Mouse (Mus musculus) retina, embryonic 14.5 days (tissue): ENCODE data around the gene Anks1b.

Experiments used
- DNase-seq: peaks from one replicate; pipeline ENCODE4 v3.0.0-alpha.2; 2015; ENCODE audit warnings: low spot score

Anks1b gene

DNA sequence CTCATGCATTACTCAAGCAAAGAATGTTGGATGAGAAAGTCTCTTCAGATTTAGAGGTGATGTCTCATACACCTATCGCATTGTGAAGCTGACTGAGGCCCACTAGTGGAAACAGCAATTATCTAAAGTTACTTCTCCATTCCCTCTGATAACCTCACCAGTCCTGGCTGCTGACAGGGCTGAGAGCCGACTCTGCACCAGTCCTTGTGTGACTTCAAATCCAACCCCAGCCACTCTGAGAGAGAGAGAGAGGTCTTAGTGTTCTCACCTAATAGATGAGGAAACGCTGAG, 991.2 kb downstream of the Anks1b start:
- no peak for DNase-seq

DNA sequence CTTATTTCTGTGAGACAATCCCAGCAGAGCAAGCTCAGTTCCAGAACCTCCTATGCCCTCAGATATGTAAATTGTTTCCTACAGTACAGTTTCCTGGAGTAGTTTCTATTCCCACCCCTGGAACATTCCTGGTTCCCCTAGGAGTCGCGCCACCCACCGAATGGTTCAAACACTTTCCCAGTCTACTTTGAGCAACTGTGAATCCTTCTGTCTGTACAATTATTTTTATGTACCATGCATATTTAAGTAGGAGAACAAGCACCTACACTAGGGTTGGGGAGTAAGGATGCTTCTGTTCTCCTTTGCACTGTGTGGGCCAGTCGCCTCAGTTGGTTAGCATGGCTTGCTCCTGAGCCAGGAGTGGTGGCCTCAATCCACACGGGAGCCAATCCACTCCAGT, 999.9 kb downstream of the Anks1b start:
- no peak for DNase-seq

DNA sequence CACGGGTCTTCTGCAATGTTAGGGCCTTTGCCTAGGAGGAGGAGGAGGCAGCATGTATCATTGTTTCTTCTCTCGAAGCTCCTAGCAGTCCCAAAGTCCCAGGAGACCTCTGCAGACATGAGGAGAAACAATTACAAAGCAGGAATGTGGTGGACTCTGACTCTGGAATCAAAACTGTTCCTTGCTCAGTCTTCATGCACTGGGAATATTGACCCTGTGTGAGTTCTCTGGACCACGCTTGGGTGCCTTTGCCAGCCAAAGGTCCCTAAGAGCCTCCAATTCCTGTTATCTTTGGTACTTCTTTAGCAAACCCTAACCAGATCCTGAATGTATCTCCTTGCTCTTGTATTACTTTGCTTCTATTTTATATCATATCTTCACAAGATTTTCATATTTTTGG, 1000.9 kb downstream of the Anks1b start:
- DNase-seq: no peak

DNA sequence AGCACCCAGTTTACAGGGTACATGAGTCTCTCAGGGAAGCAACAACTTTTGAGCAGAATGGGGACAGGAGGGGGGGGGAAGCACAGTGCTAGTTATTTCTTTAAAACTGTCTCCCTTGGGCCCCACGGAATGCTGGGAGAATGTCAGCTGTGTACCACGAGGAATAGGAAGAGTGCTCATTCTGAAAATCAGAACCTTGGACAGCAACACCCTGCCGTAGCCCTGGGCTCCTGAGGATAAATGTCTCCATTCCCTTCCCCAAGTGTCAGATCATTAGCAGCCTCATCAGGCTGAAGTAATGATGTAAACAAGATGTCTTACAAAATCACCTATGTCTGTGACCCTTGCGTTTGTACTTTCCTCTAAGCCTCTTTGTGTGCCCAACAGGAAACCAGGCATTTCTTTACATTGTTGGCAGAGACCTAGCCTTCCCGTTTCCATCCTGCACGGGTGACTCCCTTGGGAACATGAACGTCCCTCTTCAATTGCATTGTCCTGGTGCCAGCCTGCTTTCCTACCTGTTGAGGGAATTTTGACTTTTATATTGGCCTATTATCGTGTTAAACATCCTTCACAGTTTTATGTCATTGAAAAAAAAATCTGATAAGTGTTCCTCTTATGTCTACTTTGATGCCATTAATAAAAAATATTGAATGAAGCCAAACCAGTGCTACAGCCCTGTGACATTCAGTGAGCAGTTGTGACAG, 1007.7 kb downstream of the Anks1b start:
- peak; percentile 66 for DNase-seq

DNA sequence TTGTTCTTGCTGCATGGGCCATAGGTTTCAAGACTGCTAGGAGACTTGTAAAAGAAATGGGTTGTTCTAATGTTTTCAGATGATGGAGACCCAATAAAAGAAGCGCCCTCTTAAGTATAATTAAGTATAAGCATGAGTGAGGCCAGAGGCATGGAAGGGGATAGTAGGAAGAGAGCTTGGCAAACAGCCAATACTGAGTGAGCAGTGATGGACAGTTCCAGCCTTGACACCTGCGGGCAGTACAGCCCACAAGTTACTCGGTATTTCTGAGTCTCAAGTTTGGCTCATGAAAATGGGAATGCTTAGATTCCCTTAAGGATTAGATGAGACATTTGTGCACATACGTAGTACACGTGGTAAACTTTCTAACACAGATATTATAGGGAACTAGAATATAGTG, 1016.3 kb downstream of the Anks1b start:
- no peak for DNase-seq

DNA sequence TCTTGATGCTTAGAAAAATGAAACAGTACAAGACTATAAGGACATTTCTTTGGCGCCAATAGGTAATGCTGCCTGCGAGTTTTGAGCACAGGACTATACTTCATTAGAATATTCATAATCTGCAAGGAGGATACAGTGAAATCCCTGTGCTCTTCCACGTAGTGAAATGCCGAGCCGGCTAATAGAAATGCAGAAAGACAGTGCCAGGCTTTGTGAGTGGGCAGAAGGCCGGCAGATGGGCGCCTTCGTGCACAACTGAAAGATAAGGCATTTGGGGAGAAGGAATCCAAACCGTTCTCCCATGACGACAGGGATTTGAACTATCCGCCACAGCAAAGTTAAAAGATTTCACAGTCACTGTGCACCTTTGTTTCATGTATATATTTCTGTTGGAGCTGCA, 1019.4 kb downstream of the Anks1b start:
- no peak for DNase-seq

DNA sequence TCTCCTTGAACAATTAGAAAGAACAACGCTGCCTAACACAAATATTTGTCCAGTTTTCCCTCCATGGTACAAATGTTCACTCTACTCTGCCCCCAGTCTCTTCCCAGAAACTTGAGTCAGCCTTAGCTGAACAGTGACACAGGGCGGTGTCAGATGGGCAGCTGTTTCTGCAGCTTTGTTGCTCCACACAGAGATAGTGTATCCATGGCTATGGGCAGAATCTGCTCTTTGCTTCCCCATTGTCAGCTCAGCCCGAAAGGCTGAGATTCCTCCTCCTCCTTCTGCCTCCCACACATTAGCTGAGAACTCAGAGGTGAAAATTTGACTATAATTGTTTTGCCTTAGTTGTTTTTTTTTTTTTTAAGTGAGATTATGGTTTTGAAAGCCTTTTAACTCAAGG, 1024.6 kb downstream of the Anks1b start:
- DNase-seq: no peak

DNA sequence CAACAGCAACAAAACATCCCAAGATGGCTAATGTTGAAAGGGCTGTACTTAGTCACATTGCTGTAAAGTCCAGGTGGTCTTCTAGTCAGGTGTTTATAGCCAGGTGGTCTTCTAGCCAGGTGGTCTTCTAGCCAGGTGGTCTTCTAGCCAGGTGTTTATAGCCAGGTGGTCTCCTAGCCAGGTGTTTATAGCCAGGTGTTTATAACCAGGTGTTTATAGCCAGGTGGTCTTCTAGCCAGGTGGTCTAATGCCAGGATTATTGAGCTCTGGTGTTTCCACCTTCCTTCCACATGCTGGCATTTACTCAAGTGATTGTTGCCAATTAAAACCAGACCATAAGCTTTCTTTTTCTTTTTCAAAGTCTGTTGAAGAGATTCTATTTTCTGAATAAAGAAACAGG, 1030.9 kb downstream of the Anks1b start:
- DNase-seq: no peak

DNA sequence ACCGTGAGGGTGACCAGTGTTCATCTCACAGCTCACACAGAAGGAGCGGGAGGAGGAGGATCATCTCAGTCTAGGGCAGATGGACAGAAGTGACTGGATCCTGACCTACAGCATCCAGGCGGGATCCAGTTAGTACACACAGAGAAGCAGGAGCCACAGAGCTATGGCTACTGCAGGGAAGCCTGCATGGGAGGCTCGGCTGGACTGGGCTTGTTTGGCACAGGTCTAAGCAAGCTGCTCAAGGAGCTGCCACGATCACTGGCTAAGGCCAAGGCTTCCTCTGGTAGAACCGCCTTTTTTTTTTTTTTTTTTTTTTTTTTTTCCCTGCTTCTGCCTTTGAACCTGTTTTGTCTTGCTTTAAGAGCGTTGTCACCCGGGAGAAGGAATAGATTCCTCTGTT, 1034.1 kb downstream of the Anks1b start:
- DNase-seq: no peak

DNA sequence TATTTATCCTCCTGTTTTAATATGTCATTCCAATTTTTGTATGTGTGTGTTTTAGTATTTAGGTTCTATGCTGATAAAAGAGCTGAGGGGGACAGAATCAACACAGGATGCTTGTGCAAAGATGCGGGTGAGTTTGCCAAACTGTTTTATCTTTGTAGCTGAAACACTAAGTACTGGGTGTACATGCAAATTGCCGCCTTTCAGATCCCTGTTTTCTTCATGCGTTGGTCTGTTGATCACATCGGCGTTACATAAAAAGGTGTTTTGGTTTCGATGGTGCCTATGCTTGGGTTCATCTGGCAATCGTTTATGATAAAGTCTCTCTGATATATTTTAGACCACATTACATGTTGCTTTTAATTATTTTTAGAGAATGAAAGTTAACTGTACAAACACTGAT, 1050.2 kb downstream of the Anks1b start:
- no peak for DNase-seq

DNA sequence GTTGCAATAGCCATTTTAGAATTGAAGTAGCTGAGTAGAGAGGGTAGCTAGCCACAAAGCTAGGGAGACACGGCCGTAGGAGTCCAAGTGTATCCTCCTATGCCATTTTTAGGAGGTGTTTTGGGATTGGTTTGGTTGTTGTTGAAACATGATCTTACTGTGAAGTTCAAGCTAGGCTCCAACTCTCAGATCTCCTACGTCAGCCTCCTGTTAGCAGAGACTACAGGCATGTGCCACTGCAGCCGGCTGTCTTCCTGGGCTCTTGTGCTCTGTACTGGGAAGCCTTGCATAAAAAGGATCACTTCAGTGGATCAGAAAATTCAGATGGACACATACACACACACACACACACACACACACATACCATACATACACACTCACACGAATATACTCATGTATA, 1059.8 kb downstream of the Anks1b start:
- no peak for DNase-seq

DNA sequence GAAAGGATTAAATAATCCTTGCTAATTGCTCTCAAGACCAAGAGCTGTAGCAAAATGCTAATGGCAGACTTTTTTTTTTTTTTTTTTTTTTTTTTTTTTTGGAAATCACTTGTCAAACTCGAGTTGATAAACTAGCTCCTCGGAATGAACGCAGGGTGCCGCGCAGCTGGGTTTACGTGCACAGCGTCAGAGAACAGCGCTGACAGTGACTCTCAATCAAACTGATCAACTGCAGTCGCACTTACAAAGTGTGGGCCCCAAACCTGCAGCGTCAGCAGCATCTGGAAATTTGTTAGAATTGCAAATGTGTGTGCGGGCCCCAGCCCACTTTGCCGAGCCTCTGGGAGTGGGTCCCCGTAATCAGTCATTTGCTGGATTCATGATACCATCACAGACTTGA, 1061.4 kb downstream of the Anks1b start:
- DNase-seq: no peak

DNA sequence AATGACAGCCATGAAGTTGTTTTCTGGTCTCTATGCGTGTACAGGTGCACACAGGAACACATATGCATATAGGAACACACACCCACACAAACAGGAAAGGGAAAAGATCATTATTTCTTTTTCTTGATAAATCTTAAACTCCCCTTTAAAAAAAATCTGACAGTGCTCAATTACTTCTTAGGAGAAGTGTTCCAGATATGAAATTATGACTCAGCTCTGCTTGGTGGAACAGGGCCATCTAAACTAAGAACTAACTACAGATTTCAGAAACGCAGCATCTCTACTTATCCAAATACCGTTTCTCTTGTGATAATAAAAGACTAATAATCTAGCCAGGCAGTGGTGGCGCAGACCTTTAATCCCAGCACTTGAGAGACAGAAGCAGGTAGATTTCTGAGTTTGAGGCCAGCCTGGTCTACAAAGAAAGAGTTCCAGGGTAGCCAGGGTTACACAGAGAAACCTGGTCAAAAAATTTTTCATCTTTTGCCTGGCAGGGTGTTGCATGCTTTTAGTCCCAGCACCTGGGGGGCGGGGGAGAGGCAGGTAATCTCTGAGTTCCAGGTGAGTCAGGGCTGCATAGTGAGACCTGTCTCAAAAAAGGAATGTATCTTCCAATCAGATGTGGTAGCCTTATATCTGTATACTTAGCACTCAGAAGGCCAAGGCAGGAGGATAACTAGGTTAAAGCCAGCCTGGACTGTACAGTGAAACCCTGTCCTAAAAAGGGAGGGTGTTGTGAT, 1064.6 kb downstream of the Anks1b start:
- DNase-seq: no peak

DNA sequence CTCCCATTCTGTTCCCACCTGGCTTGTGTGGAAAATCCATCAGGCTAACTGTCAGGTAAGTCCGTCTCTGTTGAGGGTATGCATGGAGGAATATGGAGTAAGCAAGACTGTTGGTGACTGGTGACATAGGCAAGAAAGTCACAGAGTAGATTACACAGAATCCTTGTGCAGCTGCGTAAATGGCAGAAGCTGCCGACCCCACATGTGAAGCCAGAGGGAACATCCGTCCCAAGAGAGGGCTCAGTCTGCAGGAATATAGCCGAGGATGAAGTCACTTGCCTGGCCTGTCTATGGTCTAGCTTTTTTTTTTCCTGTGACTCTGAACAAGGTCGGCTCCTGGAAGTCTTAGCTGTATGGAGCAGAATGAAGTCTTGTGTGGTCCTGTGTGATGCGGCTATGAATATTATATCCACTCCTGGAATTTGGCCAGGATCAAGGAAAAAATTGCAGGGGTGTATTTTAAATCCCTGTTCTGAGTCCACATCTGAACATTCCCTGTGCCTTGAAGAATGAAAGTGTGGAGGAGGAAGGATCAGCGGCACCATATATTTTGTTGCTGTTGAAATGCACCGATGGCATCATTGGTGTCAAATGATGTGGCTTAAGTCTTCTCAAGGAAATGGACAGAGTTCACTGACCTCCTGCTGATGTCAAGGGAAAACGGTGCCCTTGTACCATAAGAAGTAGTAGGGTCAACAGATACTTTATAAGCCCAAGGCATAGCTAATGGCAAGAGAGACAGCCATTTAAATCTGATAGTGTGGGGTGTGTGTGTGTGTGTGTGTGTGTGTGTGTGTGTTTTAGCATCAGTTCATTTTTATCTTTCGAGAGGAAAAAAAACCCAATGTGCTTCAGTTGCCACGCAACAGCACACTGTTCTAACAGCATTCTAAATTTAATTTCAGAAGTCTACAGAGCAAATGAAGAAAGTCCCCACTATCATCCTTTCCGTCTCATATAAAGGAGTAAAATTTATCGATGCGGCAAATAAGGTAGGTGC, 1067.5 kb downstream of the Anks1b start:
- DNase-seq: no peak

DNA sequence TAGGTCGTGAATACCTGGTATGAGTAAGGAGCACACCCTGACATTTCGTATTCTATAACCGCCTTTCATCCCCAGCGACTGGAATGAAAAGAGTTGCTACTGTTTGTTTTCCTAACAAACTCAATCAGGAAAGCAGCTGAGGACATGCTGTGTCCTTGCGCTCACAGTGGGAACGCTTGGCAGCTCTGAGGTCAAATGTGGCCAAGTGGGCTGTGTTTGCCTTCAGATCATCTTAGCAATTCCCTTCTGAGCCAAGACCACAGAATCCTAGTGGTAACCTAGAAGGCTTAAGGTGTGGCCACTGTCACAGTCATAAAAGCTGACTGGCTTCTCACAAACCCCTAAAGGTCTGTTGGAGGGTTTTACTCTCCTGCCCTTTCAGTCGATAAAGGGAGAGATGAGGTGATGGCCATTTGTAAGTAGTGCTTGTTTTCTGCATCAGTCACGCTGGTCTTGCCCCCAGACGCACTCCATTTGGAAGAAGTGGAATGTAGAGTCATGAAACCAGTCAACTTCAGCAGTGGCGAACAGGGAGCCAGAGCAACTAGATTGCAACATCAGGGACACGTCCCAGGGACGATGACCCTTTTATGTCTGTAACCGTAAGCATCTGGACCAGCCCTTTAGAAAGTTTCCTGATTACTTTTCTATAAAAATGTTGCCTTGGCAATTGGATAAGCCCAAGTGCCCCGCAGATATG, 1068.8 kb downstream of the Anks1b start:
- DNase-seq: no peak

DNA sequence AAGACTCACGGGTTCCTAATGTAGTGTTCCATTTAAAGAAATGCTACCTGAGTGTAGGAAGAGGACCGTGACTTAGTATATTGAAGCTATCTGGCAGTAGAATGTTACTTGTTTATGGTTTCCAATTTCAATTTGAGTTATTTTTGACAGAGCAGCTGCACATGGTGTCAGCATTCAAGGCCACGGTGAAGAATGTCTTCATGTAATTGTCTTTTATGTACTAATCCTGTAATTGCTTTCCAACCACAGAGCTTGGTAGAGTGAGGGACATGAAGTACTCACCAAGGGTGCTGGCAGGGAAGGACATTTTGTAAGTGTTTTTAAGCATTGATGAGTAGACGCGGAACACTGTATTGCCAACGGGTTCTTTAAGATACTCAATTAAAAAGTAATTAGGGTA, 1073.7 kb downstream of the Anks1b start:
- DNase-seq: no peak

DNA sequence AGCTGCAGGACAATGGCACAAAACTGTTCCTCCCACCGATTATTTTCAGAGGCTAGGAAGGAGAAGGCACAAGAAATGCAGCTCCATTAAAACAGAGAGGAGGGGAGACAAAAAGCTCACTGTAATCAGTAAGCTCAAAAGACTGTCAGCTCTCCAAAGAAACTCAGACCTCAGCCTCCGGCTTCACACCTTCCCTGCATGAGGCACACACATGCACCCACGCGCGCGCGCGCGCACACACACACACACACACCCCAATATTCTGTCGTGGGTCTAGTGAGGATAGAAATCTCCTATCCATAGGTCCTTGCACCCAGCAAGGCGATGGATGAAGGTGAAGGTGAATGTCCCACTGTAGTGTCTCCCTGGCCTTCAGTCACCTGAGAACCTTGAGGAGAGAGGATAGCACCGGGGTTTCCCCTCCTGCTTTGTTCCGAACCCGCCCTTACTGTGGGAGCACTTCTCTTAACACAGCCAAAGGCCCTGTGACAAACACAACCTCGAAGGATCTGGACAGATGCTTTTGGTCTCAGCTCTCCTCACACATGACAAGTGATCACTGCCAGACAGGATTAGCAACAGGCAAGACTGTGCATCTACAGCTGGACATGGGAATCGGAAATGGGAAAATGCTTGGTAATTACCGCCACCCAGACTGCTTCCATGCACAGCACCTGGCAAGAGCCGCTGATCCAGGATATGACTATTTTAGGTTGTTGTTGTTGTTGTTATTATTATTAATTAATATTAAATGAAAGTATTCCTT, 1074.5 kb downstream of the Anks1b start:
- no peak for DNase-seq

DNA sequence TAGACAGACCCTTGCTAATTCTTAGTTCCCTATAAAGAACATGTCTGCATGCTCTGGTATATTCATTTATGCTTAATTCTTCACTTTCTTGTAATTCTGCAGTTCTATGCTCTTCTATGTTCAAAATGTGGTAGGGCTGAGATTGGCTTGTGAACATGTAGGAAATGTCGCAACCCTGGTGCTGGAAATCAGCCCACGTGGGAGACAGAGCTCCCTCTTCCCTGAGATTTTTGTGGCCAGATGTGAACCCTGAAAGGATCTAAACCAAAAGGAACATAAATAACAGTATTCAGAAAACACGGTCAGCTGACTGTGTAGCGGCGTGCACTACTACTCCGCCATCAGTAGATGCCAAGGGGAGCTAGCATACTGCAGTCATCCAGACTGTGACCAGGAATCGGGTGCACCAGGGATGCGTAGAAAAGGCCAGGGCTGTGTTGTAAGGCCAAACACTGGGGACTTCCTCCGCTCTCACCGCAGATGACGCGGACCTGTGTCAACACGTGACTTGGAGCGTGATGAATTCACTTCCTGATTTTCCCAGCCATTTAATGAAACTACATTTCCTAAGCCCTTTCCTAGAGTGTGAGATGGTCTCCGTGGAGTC, 1079.9 kb downstream of the Anks1b start:
- no peak for DNase-seq

DNA sequence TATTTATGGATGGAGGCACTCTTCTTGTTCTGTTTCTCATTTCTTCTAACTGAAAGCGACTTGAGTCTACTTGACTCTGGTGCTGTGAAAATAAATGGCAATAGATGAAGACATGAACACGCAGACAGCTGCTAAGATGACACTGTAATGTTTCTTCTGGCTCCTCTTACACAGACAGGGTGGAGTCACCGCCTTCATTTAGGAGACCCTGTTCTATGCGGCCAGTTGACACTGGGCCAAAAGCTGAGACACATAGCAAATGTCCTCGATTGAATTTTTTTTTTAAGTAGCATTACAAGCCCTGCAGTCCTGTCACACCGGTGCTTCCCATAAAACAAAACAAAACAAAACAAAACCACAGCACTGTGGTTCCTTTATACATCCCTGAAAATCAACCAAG, 1080.5 kb downstream of the Anks1b start:
- no peak for DNase-seq

DNA sequence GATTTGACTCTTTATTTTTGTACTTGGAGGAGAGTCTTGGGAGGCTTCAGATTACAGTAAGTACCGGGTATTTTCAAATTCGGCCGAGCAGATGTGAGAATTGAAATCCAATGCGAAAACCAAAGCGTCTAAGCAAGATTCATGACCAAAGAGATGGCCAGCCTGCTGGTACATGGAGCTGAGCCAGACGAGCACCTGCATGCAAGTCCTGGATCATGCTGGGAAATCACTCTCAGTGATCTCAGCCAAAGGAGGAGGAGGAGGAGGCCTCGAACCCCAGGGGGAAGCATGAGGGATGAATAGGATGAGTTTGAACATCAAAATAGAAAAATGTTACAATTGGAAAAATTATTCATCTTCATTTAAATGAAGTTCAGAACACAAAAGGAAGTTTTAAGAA, 1087.1 kb downstream of the Anks1b start:
- no peak for DNase-seq

DNA sequence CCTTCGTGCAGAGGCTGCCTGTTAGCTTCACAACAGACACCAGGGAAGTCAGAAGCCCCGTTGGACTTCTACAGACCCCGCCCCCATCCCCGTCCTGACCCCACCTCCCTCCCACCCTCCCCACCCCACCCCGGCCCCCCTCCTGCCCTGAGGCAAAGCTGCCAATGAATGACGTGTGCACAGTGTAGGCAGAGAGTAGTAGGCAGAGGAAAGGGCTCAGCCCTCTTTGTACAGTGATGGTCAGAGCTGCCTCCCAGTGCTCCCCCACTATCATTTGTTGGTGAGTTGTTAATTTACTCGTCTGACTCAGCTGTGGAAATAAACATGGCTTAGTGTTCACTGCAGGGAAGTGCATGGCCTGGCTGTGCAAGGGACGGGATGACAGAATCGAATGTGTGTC, 1091.2 kb downstream of the Anks1b start:
- no peak for DNase-seq
